Mouse (Mus musculus) forebrain, embryonic 13.5 days (tissue): Measurements from ENCODE around the gene Pwp1. TPM values are rescaled to one million over a fixed set of nuclear protein-coding genes. Genes with fewer than 3 reads are reported as not detected.
"Not testable (repeated sequence)": the region's sequence is repeated elsewhere in the genome, so short reads cannot be mapped to it uniquely, and the experiment has no call there.

Source experiments
- ATAC-seq: fragments of 200-750 bp; cut with Nextera tagmentation; 2 replicates; pipeline ENCODE4 v1.8.0; 2017
- H3K27ac ChIP-seq: fragments of 300-500 bp; sonication (generic); 2 replicates; pipeline ENCODE4 v1.5.1; 2015; ENCODE audit warnings: inconsistent platforms, mild to moderate bottlenecking, moderate library complexity
- H3K27me3 ChIP-seq: fragments of 300-500 bp; sonication (generic); 2 replicates; pipeline ENCODE4 v1.6.1; 2015; ENCODE audit warnings: mild to moderate bottlenecking, inconsistent platforms
- H3K36me3 ChIP-seq: fragments of 300-500 bp; sonication (generic); 2 replicates; pipeline ENCODE4 v1.6.1; 2015; ENCODE audit warnings: mild to moderate bottlenecking, inconsistent platforms; ENCODE audit not compliant: poor library complexity, severe bottlenecking
- H3K4me1 ChIP-seq: fragments of 300-500 bp; sonication (generic); 2 replicates; pipeline ENCODE4 v1.6.1; 2015; ENCODE audit warnings: inconsistent platforms
- H3K4me2 ChIP-seq: fragments of 300-500 bp; sonication (generic); 2 replicates; pipeline ENCODE4 v1.6.1; 2015; ENCODE audit warnings: inconsistent platforms, mild to moderate bottlenecking, moderate library complexity
- H3K4me3 ChIP-seq: fragments of 300-500 bp; sonication (generic); 2 replicates; pipeline ENCODE4 v1.5.1; 2015; ENCODE audit warnings: mild to moderate bottlenecking, inconsistent platforms
- H3K9ac ChIP-seq: fragments of 300-500 bp; sonication (generic); 2 replicates; pipeline ENCODE4 v1.6.1; 2015; ENCODE audit warnings: mild to moderate bottlenecking, inconsistent platforms
- H3K9me3 ChIP-seq: fragments of 300-500 bp; sonication (generic); replicated peaks from 2 replicates; pipeline ENCODE4 v1.6.1; 2016; ENCODE audit warnings: inconsistent platforms
- WGBS: fragments of 180-500 bp; shearing (Covaris S2); methylation state at CpG from one replicate; pipeline ENCODE4 v1.1.7; 2015; 5-methylcytosine and 5-hydroxymethylcytosine counted together
- polyA plus RNA-seq: library from polyadenylated mRNA; unstranded; fragments of >200 nt; fragmentation: Nextera tagmentation; extraction: Ambion mirVana; gene quantifications from 2 replicates; pipeline ENCODE4 v1.2.1, GENCODE M21; 2015

Gene Pwp1
- polyA plus RNA-seq: 79.9 and 86.4 TPM in 2 replicates

GRCm38 (mm10) chr10:85829085-85829853, at the start of gene Pwp1:
Gene Pwp1, plus strand, starts transcription at chr10:85829494.
- H3K27ac ChIP-seq: peak within 1 kb of the TSS; percentile 51
- 2% methylated on average over 46 of the region's 49 CpGs for WGBS
- peak; percentile 96 for ATAC-seq
- not testable (repeated sequence) for H3K36me3 ChIP-seq, H3K9me3 ChIP-seq, H3K4me1 ChIP-seq, H3K27me3 ChIP-seq
- H3K9ac ChIP-seq: peak within 1 kb of the TSS; percentile 83
- peak within 1 kb of the TSS; percentile 84 for H3K4me2 ChIP-seq
- peak within 1 kb of the TSS; percentile 54 for H3K4me3 ChIP-seq

GRCm38 (mm10) chr10:85822143-85822696, 7.1 kb upstream of the Pwp1 start:
- not testable (repeated sequence) for H3K27ac ChIP-seq, H3K9ac ChIP-seq, H3K4me2 ChIP-seq, H3K27me3 ChIP-seq, H3K4me3 ChIP-seq, ATAC-seq, H3K4me1 ChIP-seq, H3K36me3 ChIP-seq, H3K9me3 ChIP-seq
- WGBS: 91% methylated on average over 1 of the region's 3 CpGs

- not testable (repeated sequence) for H3K4me1 ChIP-seq, H3K9me3 ChIP-seq, H3K4me3 ChIP-seq, H3K27me3 ChIP-seq, H3K27ac ChIP-seq, H3K36me3 ChIP-seq, H3K9ac ChIP-seq, H3K4me2 ChIP-seq, ATAC-seq
- WGBS: 98% methylated on average over 1 of the region's 1 CpGs
Observed at GRCm38 (mm10) chr10:85823752-85824151, 5.5 kb upstream of the Pwp1 start.

GRCm38 (mm10) chr10:85828722-85829084, 591 bp upstream of the Pwp1 start:
- Histone ChIP-seq H3K4me2 (peak overlapping the region; percentile 84), H3K4me3 (peak overlapping the region; percentile 54; the same call in 1 of the 2 replicates)
- not testable (repeated sequence) for H3K27ac ChIP-seq, ATAC-seq, H3K9me3 ChIP-seq, H3K9ac ChIP-seq, H3K27me3 ChIP-seq, H3K36me3 ChIP-seq, H3K4me1 ChIP-seq
- WGBS: 50% methylated on average over 5 of the region's 5 CpGs

GRCm38 (mm10) chr10:85846105-85846862, 17.0 kb downstream of the Pwp1 start:
- H3K4me2 ChIP-seq: no peak overlapping the region
- no peak overlapping the region for H3K27ac ChIP-seq
- no peak for ATAC-seq
- H3K9ac ChIP-seq: no peak overlapping the region
- H3K4me1 ChIP-seq: no peaks in the 10 kb centered on the region
- WGBS: 75% methylated on average over 4 of the region's 4 CpGs
- no peaks in the 10 kb centered on the region for H3K36me3 ChIP-seq
- no peaks in the 10 kb centered on the region for H3K9me3 ChIP-seq
- H3K4me3 ChIP-seq: no peak overlapping the region
- no peaks in the 10 kb centered on the region for H3K27me3 ChIP-seq

- Histone ChIP-seq H3K4me3 (peak overlapping the region; percentile 95), H3K9ac (peak overlapping the region; percentile 85), H3K27ac (no peak overlapping the region), H3K27me3 (no peaks in the 10 kb centered on the region), H3K4me1 (peaks cover 14% of the 10 kb centered on the region), H3K36me3 (peaks cover 27% of the 10 kb centered on the region), H3K9me3 (no peaks in the 10 kb centered on the region), H3K4me2 (peak overlapping the region; percentile 89)
- peak; percentile 96 for ATAC-seq
- WGBS: under 1% methylated on average over 55 of the region's 55 CpGs
Observed at GRCm38 (mm10) chr10:85871698-85872478, 42.6 kb downstream of the Pwp1 start.

GRCm38 (mm10) chr10:85872479-85872773, 43.1 kb downstream of the Pwp1 start:
- no peaks in the 10 kb centered on the region for H3K27me3 ChIP-seq
- H3K4me3 ChIP-seq: peak overlapping the region; percentile 95
- H3K36me3 ChIP-seq: peaks cover 32% of the 10 kb centered on the region
- WGBS: 4% methylated on average over 5 of the region's 5 CpGs
- no peak overlapping the region for H3K27ac ChIP-seq
- peak overlapping the region; percentile 89 for H3K4me2 ChIP-seq
- peak; percentile 3; the same call in 1 of the 2 replicates for ATAC-seq
- H3K9ac ChIP-seq: peak overlapping the region; percentile 85
- H3K9me3 ChIP-seq: no peaks in the 10 kb centered on the region
- H3K4me1 ChIP-seq: peaks cover 14% of the 10 kb centered on the region

- H3K9me3 ChIP-seq: no peaks in the 10 kb centered on the region
- H3K9ac ChIP-seq: no peak overlapping the region
- no peak for ATAC-seq
- H3K36me3 ChIP-seq: peaks cover 43% of the 10 kb centered on the region
- WGBS: 92% methylated on average over 13 of the region's 13 CpGs
- no peaks in the 10 kb centered on the region for H3K27me3 ChIP-seq
- peaks cover 14% of the 10 kb centered on the region for H3K4me1 ChIP-seq
- no peak overlapping the region for H3K4me2 ChIP-seq
- H3K4me3 ChIP-seq: no peak overlapping the region
- H3K27ac ChIP-seq: no peak overlapping the region
Observed at GRCm38 (mm10) chr10:85873861-85874544, 44.7 kb downstream of the Pwp1 start.

GRCm38 (mm10) chr10:85875812-85876211, 46.5 kb downstream of the Pwp1 start:
- no peaks in the 10 kb centered on the region for H3K27me3 ChIP-seq
- ATAC-seq: no peak
- peaks cover 14% of the 10 kb centered on the region for H3K4me1 ChIP-seq
- H3K27ac ChIP-seq: no peak overlapping the region
- H3K9me3 ChIP-seq: no peaks in the 10 kb centered on the region
- peaks cover 60% of the 10 kb centered on the region for H3K36me3 ChIP-seq
- no peak overlapping the region for H3K9ac ChIP-seq
- no peak overlapping the region for H3K4me3 ChIP-seq
- H3K4me2 ChIP-seq: no peak overlapping the region
- WGBS: 96% methylated on average over 5 of the region's 5 CpGs

GRCm38 (mm10) chr10:85879886-85880486, 50.7 kb downstream of the Pwp1 start:
- H3K27me3 ChIP-seq: no peaks in the 10 kb centered on the region
- no peak overlapping the region for H3K9ac ChIP-seq
- no peak overlapping the region for H3K27ac ChIP-seq
- no peak overlapping the region for H3K4me2 ChIP-seq
- peaks cover 91% of the 10 kb centered on the region for H3K36me3 ChIP-seq
- no peaks in the 10 kb centered on the region for H3K4me1 ChIP-seq
- WGBS: 92% methylated on average over 8 of the region's 8 CpGs
- H3K9me3 ChIP-seq: no peaks in the 10 kb centered on the region
- no peak overlapping the region for H3K4me3 ChIP-seq
- ATAC-seq: no peak
